Mouse (Mus musculus) neural tube, embryonic 15.5 days (tissue): ENCODE data around the gene Kin. TPM values are rescaled to one million over a fixed set of nuclear protein-coding genes. Genes with fewer than 3 reads are reported as not detected.

Experiments used
- ATAC-seq: fragments of 200-750 bp; cut with Nextera tagmentation; 2 replicates; pipeline ENCODE4 v1.8.0; 2017; ENCODE audit warnings: mild to moderate bottlenecking, moderate TSS enrichment, moderate library complexity; ENCODE audit not compliant: low FRiP score
- H3K27ac ChIP-seq: fragments of 300-500 bp; sonication (generic); replicated peaks from 2 replicates; pipeline ENCODE4 v1.5.1; 2015; ENCODE audit warnings: mild to moderate bottlenecking, inconsistent platforms
- H3K27me3 ChIP-seq: fragments of 300-500 bp; sonication (generic); replicated peaks from 2 replicates; pipeline ENCODE4 v1.6.1; 2015; ENCODE audit warnings: inconsistent platforms
- H3K36me3 ChIP-seq: fragments of 300-500 bp; sonication (generic); 2 replicates; pipeline ENCODE4 v1.6.1; 2015; ENCODE audit warnings: inconsistent platforms
- H3K4me1 ChIP-seq: fragments of 300-500 bp; sonication (generic); 2 replicates; pipeline ENCODE4 v1.6.1; 2015; ENCODE audit warnings: inconsistent platforms
- H3K4me2 ChIP-seq: fragments of 300-500 bp; sonication (generic); 2 replicates; pipeline ENCODE4 v1.6.1; 2015; ENCODE audit warnings: inconsistent platforms, mild to moderate bottlenecking, moderate library complexity
- H3K4me3 ChIP-seq: fragments of 300-500 bp; sonication (generic); replicated peaks from 2 replicates; pipeline ENCODE4 v1.5.1; 2015; ENCODE audit warnings: mild to moderate bottlenecking, inconsistent platforms
- H3K9ac ChIP-seq: fragments of 300-500 bp; sonication (generic); replicated peaks from 2 replicates; pipeline ENCODE4 v1.6.1; 2015; ENCODE audit warnings: mild to moderate bottlenecking, inconsistent platforms
- H3K9me3 ChIP-seq: fragments of 300-500 bp; sonication (generic); replicated peaks from 2 replicates; pipeline ENCODE4 v1.6.1; 2016; ENCODE audit warnings: inconsistent platforms
- WGBS: fragments of 180-500 bp; shearing (Covaris S2); methylation state at CpG from one replicate; pipeline ENCODE4 v1.1.7; 2015; ENCODE audit warnings: mixed read lengths; 5-methylcytosine and 5-hydroxymethylcytosine counted together
- polyA plus RNA-seq: library from polyadenylated mRNA; unstranded; fragments of >200 nt; fragmentation: Nextera tagmentation; extraction: Ambion mirVana; gene quantifications from 2 replicates; pipeline ENCODE4 v1.2.1, GENCODE M21; 2015

The Kin gene
- polyA plus RNA-seq, 1 experiment from 2014 or later: 26.9 TPM

DNA sequence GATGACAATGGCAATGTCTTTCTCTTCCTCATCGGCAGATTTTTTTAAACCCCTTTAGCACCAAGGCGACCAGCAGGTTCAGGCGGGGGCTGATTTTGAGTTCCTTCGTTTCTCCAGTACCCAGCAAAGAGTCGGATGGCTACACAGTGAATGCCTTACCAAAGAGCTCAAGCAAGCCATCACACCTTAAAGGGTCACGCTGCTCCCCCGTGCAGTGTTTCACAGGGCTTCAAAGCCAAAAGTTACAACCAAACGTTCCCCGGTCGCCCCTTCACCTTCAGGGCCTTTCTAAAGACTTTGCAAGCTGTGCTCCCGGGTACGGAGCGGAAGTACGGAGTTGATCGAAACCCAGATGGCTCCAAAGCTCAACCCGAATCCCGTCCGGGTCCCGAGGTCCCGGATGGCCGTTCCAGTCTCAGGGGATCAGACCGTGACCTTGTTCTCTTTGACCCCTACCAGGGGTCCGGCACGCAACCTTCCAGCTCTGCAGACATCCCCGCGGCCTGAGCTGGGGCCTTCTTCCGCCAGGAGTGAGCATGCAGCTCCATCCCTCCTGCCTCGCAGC is 566 bp upstream of the Kin start:
- Histone ChIP-seq H3K27ac (peak overlapping the region; percentile 96), H3K27me3 (no peaks in the 10 kb centered on the region), H3K36me3 (peaks cover 7% of the 10 kb centered on the region; the same call in 1 of the 2 replicates), H3K9ac (peak overlapping the region; percentile 99), H3K4me1 (peaks cover 47% of the 10 kb centered on the region), H3K4me2 (peak overlapping the region; percentile 73), H3K9me3 (no peaks in the 10 kb centered on the region), H3K4me3 (peak overlapping the region; percentile 63)
- under 1% methylated on average over 28 of the region's 28 CpGs for WGBS
- peak; percentile 22; the same call in 1 of the 2 replicates for ATAC-seq

DNA sequence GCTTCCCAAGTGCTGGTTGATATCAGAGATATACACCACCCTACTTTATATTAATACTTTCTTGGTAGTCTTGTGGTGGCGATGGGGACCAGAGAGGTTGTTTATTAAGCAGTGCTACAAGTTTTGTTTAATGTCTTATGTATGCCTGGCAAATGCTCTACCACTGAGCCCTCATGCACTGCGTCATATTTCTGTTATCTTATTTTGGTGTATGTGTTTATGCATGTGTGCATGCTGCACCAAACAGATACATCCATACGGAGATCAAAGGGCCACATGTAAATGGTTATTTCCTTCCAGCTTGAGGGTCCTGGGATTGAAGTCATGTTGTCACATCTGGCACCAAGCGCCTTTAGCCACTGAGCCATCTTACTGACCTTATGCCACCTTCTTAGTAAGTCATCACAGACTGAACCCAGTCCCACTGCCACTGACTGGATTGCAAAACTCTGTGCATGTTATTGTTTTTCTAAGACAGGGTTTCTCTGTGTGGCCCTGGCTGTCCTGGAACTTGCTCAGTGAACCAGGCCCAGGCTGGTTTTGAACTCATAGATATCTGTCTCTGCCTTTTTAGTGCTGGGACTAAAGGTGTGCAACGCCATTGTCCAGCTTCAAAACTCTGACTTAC is 1.2 kb downstream of the Kin start:
- no peak for ATAC-seq
- Histone ChIP-seq H3K36me3 (peaks cover 9% of the 10 kb centered on the region), H3K4me2 (peak overlapping the region; percentile 73), H3K4me1 (peaks cover 37% of the 10 kb centered on the region), H3K9me3 (no peaks in the 10 kb centered on the region), H3K9ac (peak overlapping the region; percentile 20; the same call in 1 of the 2 replicates), H3K27ac (no peak overlapping the region), H3K27me3 (no peaks in the 10 kb centered on the region), H3K4me3 (peak overlapping the region; percentile 63)
- 96% methylated on average over 5 of the region's 5 CpGs for WGBS

DNA sequence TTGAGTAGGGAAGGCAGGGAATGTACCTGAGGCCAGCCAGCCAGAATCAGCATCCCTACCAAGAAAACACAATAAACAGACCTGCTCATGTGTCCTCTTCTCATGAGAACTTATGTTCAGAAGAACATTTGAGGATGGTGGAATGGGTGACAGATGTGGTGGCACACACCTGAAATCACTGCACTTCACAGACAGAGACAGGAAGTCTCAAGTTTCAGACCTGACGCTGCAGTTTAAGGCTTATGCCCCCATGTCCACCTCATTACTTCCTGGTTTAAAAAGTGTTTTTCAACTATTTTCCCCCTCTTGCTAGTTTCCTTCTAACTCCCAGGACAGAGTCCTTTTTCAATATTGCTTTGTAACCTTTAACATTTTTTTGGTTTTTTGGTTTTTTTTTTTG is 2.3 kb downstream of the Kin start:
- Histone ChIP-seq H3K9me3 (no peaks in the 10 kb centered on the region), H3K4me2 (no peak overlapping the region), H3K27me3 (no peaks in the 10 kb centered on the region), H3K36me3 (peaks cover 9% of the 10 kb centered on the region), H3K4me1 (peaks cover 30% of the 10 kb centered on the region), H3K9ac (no peak overlapping the region), H3K4me3 (no peak overlapping the region), H3K27ac (no peak overlapping the region)
- ATAC-seq: no peak
- WGBS: 90% methylated on average over 1 of the region's 1 CpGs

DNA sequence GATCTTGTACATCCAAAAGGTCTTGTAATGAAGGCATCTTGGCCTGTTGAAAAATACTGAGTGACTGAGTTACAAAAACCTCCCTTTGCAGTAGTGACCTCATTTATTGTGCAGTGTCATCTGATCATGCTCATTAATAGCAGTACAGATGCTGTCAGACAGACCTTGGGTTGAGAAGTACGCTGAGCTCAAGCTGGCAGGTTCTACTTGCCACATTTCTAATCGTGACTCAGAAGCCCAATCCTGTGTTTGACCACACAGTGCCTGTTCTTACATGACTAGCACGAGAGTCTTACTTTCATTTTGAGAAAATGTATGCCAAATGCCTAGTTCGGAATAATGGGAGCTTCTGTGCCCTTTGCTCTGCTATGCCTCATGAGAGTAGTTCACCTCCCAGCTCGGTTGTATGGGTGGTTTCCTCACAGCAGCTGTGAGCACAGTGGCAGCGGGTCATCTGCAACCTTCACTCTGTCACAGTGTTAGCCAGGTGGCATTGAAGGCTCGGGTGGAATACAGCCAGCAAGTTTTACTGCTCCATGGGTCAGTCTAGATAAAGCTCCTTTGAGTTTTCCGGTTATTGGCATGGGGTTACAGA is 7.0 kb downstream of the Kin start:
- Histone ChIP-seq H3K36me3 (peaks cover 43% of the 10 kb centered on the region), H3K4me1 (peaks cover 3% of the 10 kb centered on the region), H3K9ac (no peak overlapping the region), H3K4me2 (no peak overlapping the region), H3K4me3 (no peak overlapping the region), H3K9me3 (no peaks in the 10 kb centered on the region), H3K27me3 (no peaks in the 10 kb centered on the region), H3K27ac (no peak overlapping the region)
- ATAC-seq: no peak
- WGBS: 85% methylated on average over 8 of the region's 8 CpGs

DNA sequence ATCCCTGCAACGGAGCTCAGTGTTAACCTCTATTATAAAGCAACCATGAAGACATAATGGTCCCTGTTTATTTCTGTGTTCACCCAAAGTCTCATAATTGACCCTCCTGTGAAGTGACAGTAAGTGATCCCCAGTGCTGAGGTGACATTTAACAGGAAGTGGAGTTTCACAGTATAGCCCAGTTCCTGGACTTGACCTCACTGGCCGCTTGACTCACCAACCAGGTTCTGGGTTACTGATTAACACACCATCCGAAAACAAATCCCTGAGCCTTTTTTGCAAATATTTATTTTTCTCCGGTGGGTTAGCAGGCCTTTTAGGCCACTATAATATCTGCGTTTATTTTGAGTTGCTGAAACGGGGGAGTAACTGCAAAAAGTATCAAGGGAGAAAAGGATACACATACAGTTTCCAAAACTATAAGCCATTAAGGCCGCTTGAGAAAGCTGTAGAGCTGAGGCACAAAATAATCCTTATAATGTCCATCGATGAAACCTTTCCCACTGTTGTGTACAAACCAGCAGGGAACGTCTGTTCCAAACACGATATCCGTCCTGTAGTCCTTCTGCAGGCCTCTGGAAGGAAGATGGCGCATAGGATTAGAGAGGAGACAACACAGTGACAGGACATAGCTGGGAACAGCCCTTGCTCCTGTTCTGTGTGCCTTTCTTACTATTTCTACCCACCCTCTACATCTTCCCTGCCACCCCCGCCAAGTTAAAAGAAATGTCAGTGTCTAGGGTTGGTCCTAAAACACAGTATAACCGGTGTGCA is 14.1 kb downstream of the Kin start:
- Histone ChIP-seq H3K4me1 (no peaks in the 10 kb centered on the region), H3K4me3 (no peak overlapping the region), H3K27me3 (no peaks in the 10 kb centered on the region), H3K4me2 (no peak overlapping the region), H3K9ac (no peak overlapping the region), H3K9me3 (no peaks in the 10 kb centered on the region), H3K36me3 (peaks cover 34% of the 10 kb centered on the region), H3K27ac (no peak overlapping the region)
- ATAC-seq: no peak
- WGBS: 88% methylated on average over 14 of the region's 14 CpGs

DNA sequence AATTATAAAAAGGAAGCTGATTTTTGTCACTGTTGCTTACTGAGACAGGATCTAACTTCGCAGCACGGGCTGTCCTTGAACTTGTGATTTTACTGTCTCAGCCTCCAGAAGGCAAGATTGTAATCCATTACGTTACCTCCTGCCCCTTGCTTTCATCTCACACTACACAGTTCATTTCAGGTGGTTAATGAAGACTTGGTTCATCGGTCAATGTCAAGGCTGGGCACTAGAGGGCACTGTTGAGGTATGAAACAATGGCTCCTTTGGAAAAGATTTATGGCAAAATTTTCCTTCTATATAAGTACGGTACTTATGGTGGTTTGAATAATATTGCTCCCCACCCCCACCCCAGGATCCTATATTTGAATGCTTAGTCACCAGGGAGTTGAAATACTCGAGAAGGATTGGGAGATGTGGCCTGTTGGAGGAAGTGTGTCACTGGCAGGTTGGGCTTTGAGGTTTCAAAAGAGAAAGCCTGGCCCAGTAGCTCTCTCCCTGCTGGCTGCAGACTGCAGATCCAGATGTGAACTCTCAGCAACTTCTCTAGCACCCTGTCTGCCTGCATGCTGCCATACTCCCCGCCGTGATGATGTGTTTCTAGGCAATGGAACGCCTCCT is 18.3 kb downstream of the Kin start:
- Histone ChIP-seq H3K9me3 (no peaks in the 10 kb centered on the region), H3K4me1 (no peaks in the 10 kb centered on the region), H3K9ac (no peak overlapping the region), H3K36me3 (no peaks in the 10 kb centered on the region), H3K4me3 (no peak overlapping the region), H3K4me2 (no peak overlapping the region), H3K27ac (no peak overlapping the region), H3K27me3 (no peaks in the 10 kb centered on the region)
- WGBS: 34% methylated on average over 9 of the region's 9 CpGs
- 0 out of 2 replicates have a peak, but pooled peaks have one; percentile 21 for ATAC-seq

DNA sequence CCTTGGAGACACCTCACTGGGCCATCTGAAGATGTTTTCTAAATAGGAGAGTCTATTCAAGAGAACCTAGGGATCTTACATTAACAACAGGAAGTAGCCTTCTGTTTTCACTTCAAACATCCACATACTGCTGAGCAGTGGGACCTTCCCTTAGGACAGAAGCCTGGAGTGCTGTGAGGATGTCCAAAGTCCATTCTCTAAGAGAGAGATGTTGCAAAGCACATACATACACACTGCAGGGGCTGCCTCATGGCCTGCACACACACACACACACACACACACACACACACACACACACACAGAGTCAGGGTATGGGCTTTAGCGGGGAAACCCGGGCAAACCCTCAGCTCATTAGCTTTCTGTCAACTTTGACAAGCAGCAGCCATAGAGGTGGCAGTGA is 20.1 kb downstream of the Kin start:
- Histone ChIP-seq H3K4me2 (no peak overlapping the region), H3K36me3 (no peaks in the 10 kb centered on the region), H3K4me3 (no peak overlapping the region), H3K27me3 (no peaks in the 10 kb centered on the region), H3K9me3 (no peaks in the 10 kb centered on the region), H3K9ac (no peak overlapping the region), H3K4me1 (no peaks in the 10 kb centered on the region), H3K27ac (no peak overlapping the region)
- 71% methylated on average over 2 of the region's 2 CpGs for WGBS
- no peak for ATAC-seq

DNA sequence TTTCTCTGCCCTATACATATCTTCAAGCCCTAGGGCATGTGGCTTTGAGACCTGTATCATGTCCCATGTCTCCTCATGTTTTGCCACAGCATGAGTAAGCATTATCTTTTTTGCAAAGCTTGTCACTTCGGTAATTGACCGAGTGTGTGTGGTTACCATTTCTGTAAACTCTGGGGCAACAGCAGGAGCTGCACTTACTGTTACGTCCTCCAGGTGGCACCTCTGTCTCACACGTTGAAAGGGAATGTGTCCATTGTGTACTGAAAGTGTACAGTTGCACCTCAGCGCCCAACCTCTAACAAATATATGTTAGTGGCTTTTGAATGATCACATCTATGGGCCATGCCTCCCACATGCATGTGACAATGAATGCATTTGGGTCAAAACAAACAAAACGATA is 20.8 kb downstream of the Kin start:
- Histone ChIP-seq H3K27ac (no peak overlapping the region), H3K4me3 (no peak overlapping the region), H3K4me2 (no peak overlapping the region), H3K4me1 (no peaks in the 10 kb centered on the region), H3K27me3 (no peaks in the 10 kb centered on the region), H3K9me3 (no peaks in the 10 kb centered on the region), H3K36me3 (no peaks in the 10 kb centered on the region), H3K9ac (no peak overlapping the region)
- WGBS: 49% methylated on average over 6 of the region's 6 CpGs
- peak; percentile 54; the same call in 1 of the 2 replicates for ATAC-seq

DNA sequence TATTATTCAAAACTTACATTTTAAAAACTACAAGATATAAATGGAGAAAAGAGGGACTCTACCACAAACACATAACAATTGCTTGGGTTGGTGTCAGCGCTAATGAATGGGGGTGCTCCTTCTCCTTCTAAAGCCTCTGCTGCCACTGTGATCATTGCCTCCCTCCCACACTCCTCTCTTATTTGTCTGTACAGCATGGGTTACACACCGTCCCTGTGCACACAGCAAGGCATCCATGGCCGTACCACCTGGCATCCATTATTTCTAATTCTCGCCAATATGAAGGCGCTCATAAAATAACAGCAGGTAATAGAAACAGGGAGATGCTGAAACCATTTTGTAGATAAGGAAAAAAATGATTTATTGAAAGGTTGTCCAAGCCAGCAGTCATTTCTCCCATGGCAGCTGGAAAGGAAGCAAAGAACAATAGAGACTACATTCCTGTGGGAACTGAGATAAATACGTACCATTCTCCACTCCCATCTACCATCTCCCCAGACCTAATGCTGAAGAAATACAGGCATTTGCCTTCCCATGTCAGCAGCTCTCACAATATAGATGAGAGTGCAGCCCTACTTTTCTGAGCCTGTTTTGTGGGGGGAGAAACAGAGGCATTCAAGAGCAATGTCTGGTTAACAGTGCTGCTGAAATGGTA is 28.3 kb downstream of the Kin start:
- WGBS: 49% methylated on average over 6 of the region's 6 CpGs
- peak overlapping the region; percentile 45; the same call in 1 of the 2 replicates for H3K27ac ChIP-seq

DNA sequence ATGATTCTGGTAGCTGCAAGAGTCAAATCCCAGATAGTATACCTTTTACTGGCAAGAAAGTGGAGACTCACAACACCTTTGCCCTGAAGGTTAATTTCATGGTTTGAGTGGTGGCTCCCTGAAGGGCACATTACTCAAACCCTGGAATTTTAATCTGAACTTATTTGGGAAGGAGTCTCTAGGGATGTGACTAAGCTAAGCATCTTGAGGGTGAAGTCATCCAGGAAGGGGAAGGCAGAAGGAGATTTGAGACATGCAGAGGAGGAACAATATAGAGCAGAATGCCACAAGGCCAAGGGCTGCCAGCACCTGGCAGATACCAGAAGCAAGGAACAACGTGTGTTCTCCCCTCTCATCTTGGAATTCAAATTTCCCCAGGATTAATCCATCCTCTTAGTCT is 38.4 kb downstream of the Kin start:
- no peak for ATAC-seq
- WGBS: 88% methylated on average over 1 of the region's 1 CpGs
- H3K27ac ChIP-seq: no peak overlapping the region

More for the DNA sequence above, 28.3 kb downstream of the Kin start:
- Histone ChIP-seq H3K4me1 (0 out of 2 replicates have a peak, but pooled peaks cover 3% of the 10 kb centered on the region), H3K4me3 (no peak overlapping the region), H3K36me3 (no peaks in the 10 kb centered on the region), H3K9me3 (no peaks in the 10 kb centered on the region), H3K4me2 (no peak overlapping the region), H3K27me3 (no peaks in the 10 kb centered on the region), H3K9ac (no peak overlapping the region)
- 0 out of 2 replicates have a peak, but pooled peaks have one; percentile 41 for ATAC-seq

DNA sequence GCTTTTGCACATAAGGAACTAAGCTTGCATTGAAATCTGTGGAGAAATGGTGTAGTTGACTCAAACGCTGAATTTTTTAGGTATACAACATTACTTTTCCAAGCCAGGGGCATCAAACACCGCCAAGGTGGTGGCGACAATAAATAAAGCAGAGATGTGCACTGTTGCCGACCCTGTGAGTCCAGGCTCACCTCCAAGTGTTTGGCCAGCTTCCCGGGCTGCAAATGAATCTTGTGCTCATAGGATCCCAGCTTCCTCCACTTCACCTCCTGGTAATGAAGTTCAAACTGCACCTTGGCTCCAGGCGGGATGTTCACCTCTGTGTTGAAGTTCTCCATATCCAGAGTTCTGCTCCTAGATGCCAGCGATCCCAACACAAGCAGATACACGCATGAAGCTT is 38.9 kb downstream of the Kin start:
- no peak for ATAC-seq
- Histone ChIP-seq H3K4me2 (no peak overlapping the region), H3K9me3 (no peaks in the 10 kb centered on the region), H3K27me3 (no peaks in the 10 kb centered on the region), H3K36me3 (no peaks in the 10 kb centered on the region), H3K9ac (no peak overlapping the region), H3K4me1 (no peaks in the 10 kb centered on the region), H3K27ac (no peak overlapping the region), H3K4me3 (no peak overlapping the region)
- 83% methylated on average over 8 of the region's 8 CpGs for WGBS

More for the DNA sequence above, 38.4 kb downstream of the Kin start:
- H3K9me3 ChIP-seq: no peaks in the 10 kb centered on the region
- H3K4me3 ChIP-seq: no peak overlapping the region
- H3K36me3 ChIP-seq: no peaks in the 10 kb centered on the region
- H3K4me1 ChIP-seq: no peaks in the 10 kb centered on the region
- no peaks in the 10 kb centered on the region for H3K27me3 ChIP-seq
- H3K4me2 ChIP-seq: no peak overlapping the region
- no peak overlapping the region for H3K9ac ChIP-seq
